Mouse (Mus musculus): Measurements from ENCODE around the gene Tmem185a.
"Not testable (repeated sequence)": the region's sequence is repeated elsewhere in the genome, so short reads cannot be mapped to it uniquely, and the experiment has no call there.

Gene Tmem185a

GRCm38 (mm10) chrX:70476792-70477776 lies at the start of gene Tmem185a:
Gene Tmem185a (minus strand): TSS chrX:70477180.
- DNase-seq (ENCODE audit: low spot score) = peak; percentile 86

GRCm38 (mm10) chrX:70514413-70514812 lies 37.4 kb upstream of the Tmem185a start:
- DNase-seq (ENCODE audit: low spot score) = not testable (repeated sequence)

GRCm38 (mm10) chrX:70487328-70487727 lies 10.3 kb upstream of the Tmem185a start:
- not testable (repeated sequence) for DNase-seq (ENCODE audit: low spot score)

- no peak for DNase-seq (ENCODE audit: low spot score)
These were observed 5.2 kb upstream of the Tmem185a start for GRCm38 (mm10) chrX:70482154-70482553.

GRCm38 (mm10) chrX:70478701-70479100 lies 1.7 kb upstream of the Tmem185a start:
- DNase-seq (ENCODE audit: low spot score) = no peak

GRCm38 (mm10) chrX:70475215-70475765 lies 1.7 kb downstream of the Tmem185a start:
- no peak for DNase-seq (ENCODE audit: low spot score)

- no peak for DNase-seq (ENCODE audit: low spot score)
These were observed 10.1 kb downstream of the Tmem185a start for GRCm38 (mm10) chrX:70466897-70467296.

- no peak for DNase-seq (ENCODE audit: low spot score)
These were observed 11.5 kb downstream of the Tmem185a start for GRCm38 (mm10) chrX:70465489-70465888.

GRCm38 (mm10) chrX:70463621-70464020 lies 13.4 kb downstream of the Tmem185a start:
- no peak for DNase-seq (ENCODE audit: low spot score)

GRCm38 (mm10) chrX:70452359-70452758 lies 24.6 kb downstream of the Tmem185a start:
- DNase-seq (ENCODE audit: low spot score) = not testable (repeated sequence)

- not testable (repeated sequence) for DNase-seq (ENCODE audit: low spot score)
These were observed 51.5 kb downstream of the Tmem185a start for GRCm38 (mm10) chrX:70425473-70425872.
